Mouse (Mus musculus): ENCODE measurements around the gene Kcnk13. TPM values are rescaled to one million over a fixed set of nuclear protein-coding genes. Genes with fewer than 3 reads are reported as not detected.

The Kcnk13 gene
- total and polyA plus RNA-seq, 3 experiments, result 0.13 TPM; not detected in 2

DNA sequence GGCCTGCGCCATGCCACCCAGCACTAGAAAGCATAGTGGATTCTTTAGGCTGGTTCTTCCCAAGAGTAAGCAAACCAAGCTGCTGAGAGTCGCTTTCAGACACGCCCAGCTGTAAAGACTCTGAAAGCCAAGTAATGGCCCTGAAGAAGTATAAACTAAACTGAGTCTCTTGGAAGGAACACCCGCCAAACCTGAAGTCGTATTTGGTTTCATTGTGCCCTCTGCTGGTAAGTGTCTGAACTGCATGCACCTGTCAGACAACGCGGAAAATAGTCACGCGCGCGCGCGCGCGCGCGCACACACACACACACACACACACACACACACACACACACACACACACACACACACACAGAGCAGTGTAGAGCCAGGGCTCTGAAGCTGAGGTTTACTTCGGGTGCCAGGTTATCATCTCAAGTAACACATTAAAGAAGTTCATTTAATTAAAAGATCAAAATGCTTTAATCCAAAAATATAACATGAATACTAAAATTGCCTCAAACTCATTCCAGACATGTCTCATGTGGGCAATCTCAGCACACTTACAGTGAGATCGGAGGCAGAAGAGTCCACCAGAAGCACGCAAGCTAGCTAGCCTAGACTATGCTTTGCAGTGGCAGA lies 142.1 kb downstream of the Kcnk13 start (continued):
- peak; percentile 50 for TF ChIP-seq NELFE (IDR thresholded peaks at IDR 0.05; ENCODE audit: low read depth, low read length)
- TF ChIP-seq MEF2A (IDR thresholded peaks at IDR 0.05; ENCODE audit: borderline replicate concordance, low read depth, low read length), result peak; percentile 61; the same call in 1 of the 2 replicates
- no peak for TF ChIP-seq CHD1 (IDR thresholded peaks at IDR 0.05; ENCODE audit: low read depth, low read length)
- TF ChIP-seq NRF1 (IDR thresholded peaks at IDR 0.05; ENCODE audit: low read depth, low read length), result peak; percentile 71
- no peak for TF ChIP-seq JUND (conservative IDR thresholded peaks at IDR 0.05; ENCODE audit: low read depth, low read length)
- no peak for TF ChIP-seq MAFK (IDR thresholded peaks at IDR 0.05; ENCODE audit: insufficient replicate concordance, low read length)
- no peak for TF ChIP-seq USF2 (conservative IDR thresholded peaks at IDR 0.05; ENCODE audit: low read depth, low read length)
- peak; percentile 63 for TF ChIP-seq ZC3H11A (IDR thresholded peaks at IDR 0.05; ENCODE audit: low read depth, low read length)
- TF ChIP-seq GABPA (IDR thresholded peaks at IDR 0.05; ENCODE audit: insufficient replicate concordance, low read depth, low read length), result no peak
- TF ChIP-seq ETS1 (conservative IDR thresholded peaks at IDR 0.05; ENCODE audit: low read depth, low read length), result no peak
- no peak for TF ChIP-seq POLR2AphosphoS2 (IDR thresholded peaks at IDR 0.05; ENCODE audit: low read depth, low read length)
- TF ChIP-seq E2F4 (IDR thresholded peaks at IDR 0.05; ENCODE audit: insufficient replicate concordance, low read depth, low read length), result peak; percentile 92
- no peak; the same call in 1 of the 2 replicates for TF ChIP-seq IRF4 (IDR thresholded peaks at IDR 0.05; ENCODE audit: low read depth, low read length)
- peak; percentile 73; the same call in 1 of the 2 replicates for TF ChIP-seq MYC (IDR thresholded peaks at IDR 0.05; ENCODE audit: low read depth, low read length)
- TF ChIP-seq RAD21 (IDR thresholded peaks at IDR 0.05; ENCODE audit: low read depth, low read length), result peak; percentile 86
- TF ChIP-seq POLR2A (IDR thresholded peaks at IDR 0.05; ENCODE audit: low read depth, low read length), result no peak; the same call in none of the 2 replicates
- TF ChIP-seq TBP (conservative IDR thresholded peaks at IDR 0.05; ENCODE audit: low read depth, low read length), result peak; percentile 70; the same call in 1 of the 2 replicates
- TF ChIP-seq UBTF (IDR thresholded peaks at IDR 0.05; ENCODE audit: low read depth, low read length), result no peak
- TF ChIP-seq JUN (IDR thresholded peaks at IDR 0.05; ENCODE audit: insufficient read depth, low read depth, low read length), result no peak
- TF ChIP-seq PAX5 (IDR thresholded peaks at IDR 0.05; ENCODE audit: low read length), result no peak
- no peak for TF ChIP-seq ZNF384 (IDR thresholded peaks at IDR 0.05; ENCODE audit: low read depth, low read length)

DNA sequence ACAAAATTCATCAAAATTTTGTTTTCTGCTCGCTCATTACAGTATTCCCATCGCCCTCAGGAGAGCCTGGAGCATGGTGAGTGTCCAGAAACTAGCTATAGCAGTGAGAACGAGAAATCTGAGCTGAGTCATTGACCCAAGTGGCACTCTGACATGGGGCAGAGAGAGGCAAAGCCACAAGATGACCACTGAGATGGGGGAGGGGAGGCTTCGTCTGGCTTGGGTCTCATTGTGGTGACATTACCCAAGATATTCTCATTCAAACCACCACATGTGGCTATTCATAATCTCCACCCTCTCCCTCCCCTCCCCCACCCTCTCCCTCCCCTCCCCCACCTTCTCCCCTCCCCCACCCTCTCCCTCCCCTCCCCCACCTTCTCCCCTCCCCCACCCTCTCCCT lies 143.1 kb downstream of the Kcnk13 start:
- peaks cover 22% of the 10 kb centered on the region for H3K79me2 ChIP-seq (replicated peaks; ENCODE audit: control insufficient read depth, extremely low read depth, insufficient read depth, poor library complexity, severe bottlenecking)
- peak overlapping the region; percentile 1; the same call in 1 of the 2 replicates for H3K4me2 ChIP-seq (ENCODE audit: insufficient read depth, low read depth, poor library complexity, severe bottlenecking)
- DNase-seq (ENCODE audit: extremely low read depth), result peak; percentile 31
- peaks cover 6 to 13% of the 10 kb centered on the region in 2 experiments for H3K36me3 ChIP-seq (replicated peaks in 1 of 2; ENCODE audit: control insufficient read depth in 1 of 2, insufficient read depth in 1 of 2, low read length in 1 of 2)
- in situ Hi-C loops (cut with MboI; ENCODE audit: low pct_ligation_motif_present, low pct_unique_long_range_greater_than_20kb, low sequenced_read_pairs), result loop anchor here (10.0 to 25.0 kb wide), 2 partner anchors 203 to 1020 kb away; no protein-coding TSS in a partner anchor
- H3K4me3 ChIP-seq (replicated peaks in 1 of 3; ENCODE audit: low read depth in 2 of 3, low read length in 2 of 3, poor library complexity in 1 of 3), result no peak overlapping the region
- no peaks in the 10 kb centered on the region for H3K27me3 ChIP-seq (replicated peaks)
- no peak overlapping the region for H3K27ac ChIP-seq (ENCODE audit: insufficient read depth, low read depth)
- TF ChIP-seq JUND (conservative IDR thresholded peaks at IDR 0.05; ENCODE audit: low read depth, low read length), result no peak
- peak; percentile 78; the same call in 1 of the 2 replicates for TF ChIP-seq CHD2 (IDR thresholded peaks at IDR 0.05; ENCODE audit: low read length)
- H3K4me1 ChIP-seq (ENCODE audit: control insufficient read depth in 1 of 2, insufficient read depth in 2 of 2), result peaks cover 14 to 37% of the 10 kb centered on the region in 2 experiments
- H3K9me3 ChIP-seq (replicated peaks; ENCODE audit: low read length), result no peaks in the 10 kb centered on the region
- dilution Hi-C loops (cut with MboI; ENCODE audit: extremely low pct_ligation_motif_present, extremely low pct_unique_long_range_greater_than_20kb, low sequenced_read_pairs), result no loop called here
- no peak overlapping the region for H3K9ac ChIP-seq (ENCODE audit: insufficient read depth, low read depth)

Measured in CH12.LX (cell line).